Comparison of ENCODE assay signal across 7 mouse cellular contexts in the genomic region with DNA sequence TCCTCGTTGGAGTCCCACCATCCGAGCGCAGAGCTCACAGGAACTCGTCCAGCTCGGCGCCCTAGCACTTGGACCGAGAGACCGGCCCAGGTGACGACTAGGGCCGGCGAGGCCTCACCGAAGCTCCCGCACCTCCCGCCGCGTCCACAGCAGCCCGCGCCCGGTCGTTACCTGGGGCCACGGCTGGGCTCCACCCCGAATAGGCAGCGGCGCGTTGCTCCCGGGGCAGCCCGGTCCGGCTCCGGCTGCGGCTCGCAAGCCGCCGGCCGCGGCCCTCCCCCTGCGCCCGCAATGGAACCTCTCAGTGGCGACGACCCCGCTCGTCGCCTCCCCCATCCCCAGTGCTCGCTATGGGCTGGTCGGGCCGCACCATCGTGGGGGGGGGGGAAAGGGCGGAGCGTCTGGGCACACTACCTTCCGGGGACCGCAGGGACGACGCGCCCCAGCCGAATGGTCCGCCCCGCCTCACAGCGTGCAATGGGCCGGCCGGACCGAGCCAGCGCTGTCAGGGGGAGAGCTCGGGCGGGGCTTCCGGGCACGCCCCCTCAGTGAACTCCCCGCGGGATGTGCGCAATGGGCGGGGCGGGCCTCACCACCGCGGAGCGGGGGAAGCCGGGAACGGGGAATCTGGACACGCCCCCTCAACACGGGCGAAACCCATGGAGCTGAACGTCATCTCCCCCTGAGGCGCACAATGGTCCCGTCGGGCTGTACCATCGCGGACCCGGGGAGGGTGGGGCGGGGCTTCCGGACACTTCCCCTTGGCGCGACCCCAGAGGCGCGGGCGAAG. TPM values are rescaled to one million over a fixed set of nuclear protein-coding genes. Genes with fewer than 3 reads are reported as not detected.
A peak's percentile ranks its signal among the peaks of the same experiment; 100 is the strongest.
DNase-seq lines count a peak whose midpoint lies in the region; ATAC-seq lines count a peak whose summit lies in the region.

A gene (minus strand): TSS at position 350 of the 790 bp plus-strand sequence.

- H3K27ac ChIP-seq in embryonic facial prominence, embryonic 11.5 days (replicated peaks; ENCODE audit: low read depth, low read length), result peak within 1 kb of the TSS; percentile 83
- H3K27ac ChIP-seq in limb, embryonic 10.5 days, result peak within 1 kb of the TSS; percentile 94
- peak within 1 kb of the TSS; percentile 93 for H3K27ac ChIP-seq in midbrain, embryonic 13.5 days

- peak within 1 kb of the TSS; percentile 97 for H3K4me3 ChIP-seq in embryonic facial prominence, embryonic 11.5 days (ENCODE audit: low read depth, low read length)
- peak within 1 kb of the TSS; percentile 92 for H3K4me3 ChIP-seq in limb, embryonic 10.5 days
- peak within 1 kb of the TSS; percentile 99 for H3K4me3 ChIP-seq in midbrain, embryonic 13.5 days (replicated peaks)

- peak within 1 kb of the TSS; percentile 73 for H3K4me2 ChIP-seq in embryonic facial prominence, embryonic 11.5 days (ENCODE audit: low read depth, low read length)
- H3K4me2 ChIP-seq in midbrain, embryonic 13.5 days (replicated peaks), result peak within 1 kb of the TSS; percentile 74

- under 1% methylated on average over 77 of the region's 92 CpGs for WGBS in embryonic facial prominence, embryonic 11.5 days
- under 1% methylated on average over 90 of the region's 92 CpGs for WGBS in limb, embryonic 10.5 days
- under 1% methylated on average over 83 of the region's 92 CpGs for WGBS in midbrain, embryonic 13.5 days

- peak; percentile 98 for ATAC-seq in embryonic facial prominence, embryonic 11.5 days (replicated peaks; ENCODE audit: insufficient number of reproducible peaks, low FRiP score, low TSS enrichment, low read depth)
- ATAC-seq in granulocyte monocyte progenitor cell, adult 5-6 weeks (replicated peaks; ENCODE audit: poor library complexity, severe bottlenecking), result peak; percentile 92
- peak; percentile 98 for ATAC-seq in midbrain, embryonic 13.5 days

- peak within 1 kb of the TSS; percentile 92 for H3K9ac ChIP-seq in embryonic facial prominence, embryonic 11.5 days (replicated peaks; ENCODE audit: low read length)
- peak within 1 kb of the TSS; percentile 99 for H3K9ac ChIP-seq in midbrain, embryonic 13.5 days (replicated peaks)

- H3K36me3 ChIP-seq in embryonic facial prominence, embryonic 11.5 days (replicated peaks; ENCODE audit: control insufficient read depth, insufficient read depth, low read depth, low read length), result no peaks in the 10 kb centered on the region
- 0 out of 2 replicates have a peak, but pooled peaks cover 5% of the 10 kb centered on the region for H3K36me3 ChIP-seq in limb, embryonic 10.5 days
- no peaks in the 10 kb centered on the region for H3K36me3 ChIP-seq in midbrain, embryonic 13.5 days

- H3K9me3 ChIP-seq in embryonic facial prominence, embryonic 11.5 days (replicated peaks; ENCODE audit: control insufficient read depth, low read length), result no peaks in the 10 kb centered on the region
- no peaks in the 10 kb centered on the region for H3K9me3 ChIP-seq in limb, embryonic 10.5 days (replicated peaks)
- no peaks in the 10 kb centered on the region for H3K9me3 ChIP-seq in midbrain, embryonic 13.5 days

- peak; percentile 100 for DNase-seq in adrenal gland, postnatal 14 days
- DNase-seq in embryonic facial prominence, embryonic 11.5 days (ENCODE audit: low spot score), result peak; percentile 98
- DNase-seq in kidney, adult 11 months, result peak; percentile 99
- DNase-seq in limb, embryonic 10.5 days (ENCODE audit: low spot score), result peak; percentile 100
- peak; percentile 99 for DNase-seq in spleen, adult 12 weeks (ENCODE audit: low spot score)

- H3K4me1 ChIP-seq in embryonic facial prominence, embryonic 11.5 days (ENCODE audit: control insufficient read depth, insufficient read depth, low read length), result peaks cover 5% of the 10 kb centered on the region; the same call in 1 of the 2 replicates
- H3K4me1 ChIP-seq in limb, embryonic 10.5 days, result peaks cover 29% of the 10 kb centered on the region
- H3K4me1 ChIP-seq in midbrain, embryonic 13.5 days (replicated peaks), result peaks cover 44% of the 10 kb centered on the region

- H3K27me3 ChIP-seq in embryonic facial prominence, embryonic 11.5 days (ENCODE audit: control insufficient read depth, insufficient read depth, low read length), result no peaks in the 10 kb centered on the region
- no peaks in the 10 kb centered on the region for H3K27me3 ChIP-seq in limb, embryonic 10.5 days (ENCODE audit: low read depth, poor library complexity, severe bottlenecking)
- H3K27me3 ChIP-seq in midbrain, embryonic 13.5 days, result no peaks in the 10 kb centered on the region

RNA-seq across cellular contexts. Expression of the gene that starts here (rescaled TPM):
- 112 and 118 TPM in 2 replicates for total RNA-seq in adrenal gland, postnatal 14 days (2021)
- 65.0 and 66.6 TPM in 2 replicates for polyA plus RNA-seq in embryonic facial prominence, embryonic 11.5 days (2014; fragmentation: Nextera tagmentation; extraction: Ambion mirVana)
- total RNA-seq in granulocyte monocyte progenitor cell, adult 5-6 weeks (2014; fragmentation: Nextera tagmentation), result 64.2 and 82.0 TPM in 2 replicates
- 12.2 and 12.3 TPM in 2 replicates for total RNA-seq in granulocyte monocyte progenitor cell, adult 5-6 weeks (2017)
- 104 and 135 TPM in 2 replicates for polyA plus RNA-seq in limb, embryonic 10.5 days (2016; fragmentation: Nextera tagmentation; extraction: Ambion mirVana)
- polyA plus RNA-seq in midbrain, embryonic 13.5 days (2015; fragmentation: Nextera tagmentation; extraction: Ambion mirVana), result 93.7 and 109 TPM in 2 replicates

Comparison
In these comparisons a context has a peak if more than half of its experiments do, and no peak if none do; other contexts are left out.
1. Peak in every context shown above with its lines: DNase-seq, ATAC-seq, H3K4me3 ChIP-seq and H3K27ac ChIP-seq.